Mouse (Mus musculus) liver, adult (tissue): ENCODE results near the gene Zfp985.
"Not testable (repeated sequence)": the region's sequence is repeated elsewhere in the genome, so short reads cannot be mapped to it uniquely, and the experiment has no call there.

Source experiments
- GATA4 ChIP-seq: IDR thresholded peaks from 2 replicates; pipeline ENCODE4 v1.6.1; 2014; ENCODE audit warnings: mild to moderate bottlenecking, low read length; ENCODE audit not compliant: insufficient replicate concordance

Gene Zfp985

DNA sequence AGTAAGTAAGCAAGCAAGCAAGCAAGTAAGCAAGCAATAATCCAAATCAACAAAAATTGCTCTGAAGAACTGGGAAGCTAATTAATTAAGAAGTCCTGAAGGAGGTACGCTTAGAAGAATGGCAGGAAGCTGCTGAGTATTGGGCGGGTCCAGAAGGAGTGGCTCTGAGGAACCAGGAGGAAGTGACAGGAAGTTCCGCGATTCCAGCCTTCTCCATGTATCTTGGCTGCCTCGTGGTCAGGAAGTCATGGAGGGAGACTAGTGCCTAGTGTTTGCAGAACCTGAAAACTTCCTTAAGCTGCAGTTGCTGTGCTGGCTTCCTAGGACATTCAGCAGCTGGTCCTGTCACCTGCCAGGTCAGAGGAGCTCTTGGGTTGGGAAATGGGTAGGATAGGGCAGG is at the start of gene Zfp985:
TSS of gene Zfp985 (plus strand) at position 207 of the 400 bp plus-strand sequence.
- not testable (repeated sequence) for TF ChIP-seq GATA4

DNA sequence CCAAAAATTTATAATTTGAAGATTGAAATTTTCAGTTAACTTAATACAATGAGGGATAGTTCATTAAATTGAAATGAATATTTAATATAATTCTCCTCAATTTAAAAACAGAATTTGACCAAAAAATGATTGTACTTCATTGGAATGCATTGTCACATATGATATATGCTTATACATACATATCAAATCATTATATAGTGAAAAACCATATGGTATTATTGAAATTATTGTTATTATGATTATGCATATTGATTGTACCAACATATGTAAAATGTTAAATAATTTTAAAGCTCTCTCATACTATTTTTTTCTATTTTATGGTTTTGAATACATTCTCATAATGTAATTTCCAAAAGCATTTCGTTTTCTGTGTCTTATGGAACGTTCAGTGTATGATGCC is 43.9 kb upstream of the Zfp985 start:
- no peak for TF ChIP-seq GATA4

GRCm38 (mm10) chr4:147518981-147519380 is 34.1 kb upstream of the Zfp985 start:
- TF ChIP-seq GATA4 = no peak

GRCm38 (mm10) chr4:147520100-147520499 is 33.0 kb upstream of the Zfp985 start:
- TF ChIP-seq GATA4 = no peak

- no peak for TF ChIP-seq GATA4
These were observed 28.0 kb upstream of the Zfp985 start for GRCm38 (mm10) chr4:147525125-147525524.

DNA sequence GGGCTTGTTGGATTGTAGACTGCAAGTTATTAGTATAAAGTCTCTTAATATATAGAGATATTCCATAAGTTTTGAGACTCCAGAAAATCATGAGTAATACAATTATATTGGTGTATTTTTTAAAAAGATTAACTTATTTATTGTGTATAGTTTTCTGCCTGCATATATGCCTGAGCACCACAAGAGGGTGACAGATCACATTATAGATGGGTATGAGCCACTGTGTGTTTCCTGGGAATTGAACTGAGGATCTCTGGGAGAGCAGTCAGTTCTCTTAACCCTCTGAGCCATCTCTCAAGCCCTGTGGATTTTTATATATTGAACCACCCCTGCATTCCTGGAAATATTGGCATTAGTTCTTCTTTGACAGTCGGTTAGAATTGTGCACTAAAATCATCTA is 22.7 kb upstream of the Zfp985 start:
- no peak for TF ChIP-seq GATA4

DNA sequence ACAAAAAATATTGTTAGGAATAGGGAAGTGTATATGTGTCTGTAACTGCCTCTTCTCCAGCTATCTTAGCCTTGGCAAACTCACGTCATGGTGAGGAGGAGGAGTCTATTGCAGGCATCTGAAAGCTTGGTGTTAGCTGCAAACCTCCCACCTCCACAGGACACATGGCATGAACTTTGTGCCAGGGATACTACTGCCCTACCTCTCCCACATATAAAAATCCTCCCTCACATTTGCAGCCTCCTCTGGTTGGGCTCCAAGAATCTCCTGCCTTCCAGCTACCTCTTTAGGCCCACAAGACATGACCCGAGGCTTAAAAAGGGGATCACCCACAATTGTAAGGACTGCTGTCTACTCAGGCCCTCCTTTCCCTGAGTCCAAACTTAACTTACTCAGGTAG is 15.4 kb upstream of the Zfp985 start:
- TF ChIP-seq GATA4 = no peak

DNA sequence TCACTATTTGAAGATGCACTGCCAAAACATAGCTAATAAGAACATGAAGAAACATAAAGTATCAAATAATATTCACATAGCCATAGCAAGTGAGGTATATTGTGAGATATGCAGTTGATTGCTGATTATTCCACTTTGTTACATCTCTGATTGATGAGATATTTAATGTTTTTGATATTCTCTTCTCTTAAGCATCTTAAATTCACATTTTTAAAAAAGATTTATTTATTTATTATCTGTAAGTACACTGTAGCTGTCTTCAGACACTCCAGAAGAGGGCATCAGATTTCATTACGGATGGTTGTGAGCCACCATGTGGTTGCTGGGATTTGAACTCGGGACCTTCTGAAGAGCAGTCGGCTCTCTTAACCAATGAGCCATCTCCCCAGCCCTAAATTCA is 13.2 kb upstream of the Zfp985 start, which contains the start of gene Gm16503:
TSS of gene Gm16503 (plus strand) at position 301 of the 400 bp plus-strand sequence.
- TF ChIP-seq GATA4 = not testable (repeated sequence)

GRCm38 (mm10) chr4:147541105-147541504 is 12.0 kb upstream of the Zfp985 start:
- TF ChIP-seq GATA4 = no peak

DNA sequence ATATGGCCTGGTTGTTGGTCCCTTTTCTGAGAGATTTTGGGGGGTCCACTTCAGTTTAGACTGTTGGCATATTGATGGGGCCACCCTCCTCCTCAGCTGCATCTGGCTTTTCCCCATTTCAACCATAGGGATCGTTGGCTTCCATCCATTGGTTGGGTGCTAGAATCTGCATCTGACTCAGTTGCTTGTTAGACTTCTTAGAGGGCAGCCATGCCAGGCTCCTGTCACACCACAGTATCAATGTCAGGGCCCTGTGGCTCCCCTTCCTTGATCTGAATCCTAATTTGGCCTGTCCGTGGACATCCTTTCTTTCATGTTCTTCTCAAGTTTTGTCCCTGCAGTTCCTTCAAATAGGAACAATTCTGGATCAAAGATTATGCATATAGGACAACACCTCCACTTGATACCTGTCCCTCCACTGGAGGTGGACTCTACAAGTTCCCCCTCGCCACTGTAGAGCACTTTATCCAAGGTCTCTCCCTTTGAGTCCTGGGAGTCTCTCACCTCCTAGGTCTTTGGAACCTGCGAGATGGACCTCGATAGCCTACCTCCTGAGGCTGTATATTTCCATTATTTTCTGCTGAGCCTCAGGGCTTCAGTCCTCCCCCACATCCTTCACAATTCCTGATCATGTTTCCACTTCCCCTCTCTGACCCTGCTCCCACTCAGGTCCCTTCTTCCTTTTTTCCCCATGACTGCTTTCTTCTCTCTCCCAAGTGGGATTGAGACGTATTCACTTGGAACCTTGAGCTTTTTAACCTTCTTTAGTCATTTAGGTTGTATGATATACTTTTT is 12.5 kb downstream of the Zfp985 start:
- TF ChIP-seq GATA4 = no peak

DNA sequence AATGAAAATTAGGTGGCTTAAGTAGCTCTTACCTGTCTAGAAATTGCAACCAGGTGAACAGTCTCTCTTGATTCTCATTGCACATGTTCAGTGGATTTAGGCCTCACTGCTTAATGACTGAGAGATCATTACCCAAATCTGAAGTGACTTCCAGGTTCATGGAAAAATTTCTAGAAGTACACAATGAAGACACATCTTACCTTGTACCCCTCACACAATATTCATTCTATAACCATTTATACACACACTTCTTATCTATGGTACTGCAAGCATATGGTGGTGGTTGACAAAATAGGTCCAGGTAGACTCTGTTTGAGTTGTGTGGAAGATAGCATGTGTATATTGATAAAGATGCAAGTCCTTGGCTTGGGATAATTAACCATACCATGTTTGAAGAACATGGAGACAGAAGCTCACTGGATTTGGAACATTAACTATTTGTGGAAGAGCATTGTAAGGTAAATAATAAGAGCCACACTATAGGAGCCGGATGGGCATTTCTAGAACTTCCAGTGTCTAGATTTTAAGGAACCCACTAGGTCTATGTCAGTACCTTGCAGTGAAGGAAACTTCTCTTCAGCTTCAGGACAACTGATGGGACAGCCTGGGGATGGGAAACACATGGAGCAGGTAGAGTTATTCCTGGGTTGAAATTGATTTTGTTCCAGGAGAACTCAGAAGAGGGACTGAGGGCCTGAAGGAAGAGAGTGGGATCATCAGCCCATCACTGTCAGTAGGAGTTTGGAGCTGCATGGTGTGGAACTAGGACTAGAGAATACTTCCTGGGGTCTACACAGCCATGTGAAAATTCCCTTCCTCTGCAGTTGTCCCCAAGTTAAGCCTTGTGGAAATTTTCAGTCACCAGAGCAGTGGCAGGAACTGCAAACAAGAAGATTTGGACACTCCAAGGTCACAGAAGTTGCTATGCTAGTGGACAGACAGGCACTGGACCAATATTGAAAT is 33.7 kb downstream of the Zfp985 start:
- TF ChIP-seq GATA4 = no peak

DNA sequence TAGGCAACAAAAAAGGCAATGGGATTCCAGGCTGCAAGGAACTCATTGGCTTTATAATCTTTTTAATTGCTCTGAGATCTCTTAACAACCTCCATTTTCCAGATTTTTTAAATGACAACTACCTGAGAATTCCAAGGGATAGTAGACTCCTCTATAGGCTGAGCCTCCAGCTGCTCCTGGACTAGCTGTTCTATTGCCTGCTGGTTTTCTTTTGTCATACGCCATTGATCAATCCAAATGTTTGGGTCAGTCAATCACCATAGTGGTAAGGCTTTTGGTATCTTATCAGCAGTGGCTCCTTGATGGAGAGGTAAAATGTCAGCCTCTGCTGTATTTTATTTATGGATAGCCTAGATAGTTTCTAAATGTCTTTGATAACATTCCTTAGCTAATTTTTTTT is 44.6 kb downstream of the Zfp985 start:
- TF ChIP-seq GATA4 = no peak

DNA sequence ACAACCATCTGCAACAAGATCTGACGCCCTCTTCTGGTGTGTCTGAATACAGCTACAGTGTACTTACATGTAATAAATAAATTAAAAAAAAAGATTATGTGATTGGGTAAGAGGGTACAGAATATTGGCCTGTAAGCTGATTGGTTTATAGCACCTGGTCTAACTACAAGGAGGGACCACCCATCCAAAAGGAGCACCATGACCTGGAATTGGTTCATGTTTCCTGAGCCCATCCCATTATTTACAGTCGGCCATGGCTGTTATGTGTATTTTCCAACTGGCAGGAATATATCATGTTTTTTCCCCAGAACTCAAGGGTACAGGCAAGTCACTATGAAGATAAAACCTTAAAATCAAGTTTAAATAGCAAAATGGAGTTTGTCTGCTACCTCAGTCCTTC is 45.8 kb downstream of the Zfp985 start:
- TF ChIP-seq GATA4 = no peak

- TF ChIP-seq GATA4 = no peak
These were observed 48.8 kb downstream of the Zfp985 start for GRCm38 (mm10) chr4:147601881-147602280.

GRCm38 (mm10) chr4:147603806-147604205 is 50.7 kb downstream of the Zfp985 start:
- TF ChIP-seq GATA4 = no peak

- TF ChIP-seq GATA4 = no peak
These were observed 52.4 kb downstream of the Zfp985 start for GRCm38 (mm10) chr4:147605521-147605920.
